Mouse (Mus musculus) cerebellum, adult 2 months (tissue): ENCODE measurements around the gene Cyp19a1. TPM values are rescaled to one million over a fixed set of nuclear protein-coding genes. Genes with fewer than 3 reads are reported as not detected.

Source experiments
- DNase-seq, 2 experiments: peaks; one replicate each; pipeline ENCODE4 v3.0.0; 2021
- H3K27ac ChIP-seq: fragments of 200-500 bp; 2 replicates; pipeline ENCODE4 v1.5.1; 2012; ENCODE audit warnings: low read length, control low read depth, inconsistent platforms; ENCODE audit not compliant: insufficient read depth
- H3K27me3 ChIP-seq: fragments of 200-500 bp; 2 replicates; pipeline ENCODE4 v1.6.1; 2012; ENCODE audit warnings: inconsistent platforms, mild to moderate bottlenecking, low read length, moderate library complexity; ENCODE audit not compliant: control insufficient read depth, insufficient read depth
- H3K4me1 ChIP-seq: fragments of 200-500 bp; 2 replicates; pipeline ENCODE4 v1.6.1; 2011; ENCODE audit warnings: low read length; ENCODE audit not compliant: control insufficient read depth, insufficient read depth
- H3K4me3 ChIP-seq: fragments of 200-500 bp; replicated peaks from 2 replicates; pipeline ENCODE3; 2011; ENCODE audit warnings: mild to moderate bottlenecking, low read depth, low read length, control low read depth; ENCODE audit not compliant: insufficient read depth
- CTCF ChIP-seq: fragments of 200-500 bp; IDR thresholded peaks from 2 replicates; pipeline ENCODE4 v1.5.1; 2011; ENCODE audit warnings: low read depth, mild to moderate bottlenecking, control low read depth, low read length, moderate library complexity, borderline replicate concordance; ENCODE audit not compliant: insufficient read depth
- POLR2A ChIP-seq: fragments of 200-500 bp; IDR thresholded peaks from 2 replicates; pipeline ENCODE4 v1.6.1; 2011; ENCODE audit warnings: low read length, control low read depth, borderline replicate concordance; ENCODE audit not compliant: insufficient read depth
- WGBS: fragments of 180-500 bp; shearing (Covaris S2); methylation state at CpG from one replicate; pipeline ENCODE4 v1.1.7; 2018; 5-methylcytosine and 5-hydroxymethylcytosine counted together
- polyA plus RNA-seq: library from polyadenylated mRNA; depleted of rRNA; stranded (reverse); fragments of >200 nt; gene quantifications from 2 replicates; pipeline ENCODE4 v1.2.3, GENCODE M21; 2012

Gene Cyp19a1
- polyA plus RNA-seq, 1 experiment: not detected

GRCm38 (mm10) chr9:54286331-54286987, 18.5 kb upstream of the Cyp19a1 start, which contains the start of gene Gldn:
Gene Gldn (plus strand): TSS chr9:54286486.
- no peaks in the 10 kb centered on the region; the same call in 1 of the 2 replicates for H3K4me1 ChIP-seq
- H3K27ac ChIP-seq: no peak within 1 kb of the TSS
- TF ChIP-seq CTCF (no peak), POLR2A (no peak)
- WGBS: 2% methylated on average over 61 of the region's 61 CpGs
- no peak for DNase-seq
- peak within 1 kb of the TSS; percentile 28 for H3K4me3 ChIP-seq
- H3K27me3 ChIP-seq: 0 out of 2 replicates have a peak, but pooled peaks cover 2% of the 10 kb centered on the region

- 63% methylated on average over 12 of the region's 12 CpGs for WGBS
- no peak overlapping the region for H3K27ac ChIP-seq
Measured at GRCm38 (mm10) chr9:54279046-54279589, 11.2 kb upstream of the Cyp19a1 start.

GRCm38 (mm10) chr9:54275283-54275682, 7.4 kb upstream of the Cyp19a1 start:
- DNase-seq: no peak
- no peak overlapping the region for H3K4me3 ChIP-seq
- WGBS: 91% methylated on average over 4 of the region's 4 CpGs
- TF ChIP-seq CTCF: no peak
- TF ChIP-seq POLR2A: no peak
- H3K27ac ChIP-seq: no peak overlapping the region
- no peaks in the 10 kb centered on the region for H3K27me3 ChIP-seq
- H3K4me1 ChIP-seq: no peaks in the 10 kb centered on the region

More at GRCm38 (mm10) chr9:54279046-54279589, 11.2 kb upstream of the Cyp19a1 start:
- no peak for DNase-seq
- TF ChIP-seq CTCF (no peak), POLR2A (no peak)
- Histone ChIP-seq H3K4me1 (no peaks in the 10 kb centered on the region), H3K4me3 (no peak overlapping the region), H3K27me3 (no peaks in the 10 kb centered on the region)

- WGBS: 66% methylated on average over 5 of the region's 5 CpGs
- Histone ChIP-seq H3K4me3 (no peak overlapping the region), H3K27me3 (no peaks in the 10 kb centered on the region), H3K27ac (no peak overlapping the region), H3K4me1 (no peaks in the 10 kb centered on the region)
- no peak for TF ChIP-seq POLR2A
- TF ChIP-seq CTCF: no peak
- no peak for DNase-seq
Measured at GRCm38 (mm10) chr9:54270889-54271288, 3.0 kb upstream of the Cyp19a1 start.

- no peak overlapping the region for H3K4me3 ChIP-seq
- no peaks in the 10 kb centered on the region for H3K27me3 ChIP-seq
- TF ChIP-seq CTCF: no peak
- no peak for TF ChIP-seq POLR2A
- 66% methylated on average over 6 of the region's 6 CpGs for WGBS
- no peak for DNase-seq
- H3K27ac ChIP-seq: no peak overlapping the region
- no peaks in the 10 kb centered on the region for H3K4me1 ChIP-seq
Measured at GRCm38 (mm10) chr9:54269987-54270386, 2.1 kb upstream of the Cyp19a1 start.

- Histone ChIP-seq H3K27ac (no peak overlapping the region), H3K4me1 (no peaks in the 10 kb centered on the region), H3K27me3 (no peaks in the 10 kb centered on the region), H3K4me3 (no peak overlapping the region)
- WGBS: 87% methylated on average over 4 of the region's 4 CpGs
- no peak for DNase-seq
- TF ChIP-seq CTCF (no peak), POLR2A (no peak)
Measured at GRCm38 (mm10) chr9:54264754-54265153, 3.2 kb downstream of the Cyp19a1 start.

- H3K27me3 ChIP-seq: no peaks in the 10 kb centered on the region
- no peaks in the 10 kb centered on the region for H3K4me1 ChIP-seq
- 31% methylated on average over 3 of the region's 3 CpGs for WGBS
- DNase-seq: no peak
- no peak overlapping the region for H3K27ac ChIP-seq
- TF ChIP-seq POLR2A (no peak), CTCF (no peak)
- H3K4me3 ChIP-seq: no peak overlapping the region
Measured at GRCm38 (mm10) chr9:54244869-54245665, 22.8 kb downstream of the Cyp19a1 start.
